19 mouse cellular contexts compared by ENCODE assay signal in the genomic region with DNA sequence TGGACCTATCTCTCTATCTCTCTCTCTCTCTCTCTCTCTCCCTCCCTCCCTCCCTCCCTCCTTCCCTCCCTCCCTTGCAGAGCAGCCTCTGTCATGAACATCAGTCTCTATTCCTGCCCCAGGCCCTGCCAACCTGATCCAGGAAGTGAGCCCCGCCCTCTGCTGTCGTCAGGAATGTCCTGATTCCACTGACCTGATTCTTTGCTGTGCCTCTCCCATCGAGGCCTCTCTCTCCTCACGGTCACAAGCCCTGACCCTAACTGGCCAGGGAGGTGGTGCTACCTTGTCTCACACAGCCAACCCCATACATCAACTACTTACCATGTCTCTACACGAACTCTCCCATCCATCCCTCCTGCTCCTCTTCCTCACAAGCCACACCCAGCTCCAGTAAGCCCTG. TPM values are rescaled to one million over a fixed set of nuclear protein-coding genes. Genes with fewer than 3 reads are reported as not detected.
DNase-seq lines count a peak whose midpoint lies in the region; ATAC-seq and TF ChIP-seq lines count a peak whose summit lies in the region.
"Had no signal": no experiment of that assay in that cellular context is flagged by ENCODE, and none has a peak within 500 bp of the region (broad histone marks: within the 10 kb centered on the region; RNA-seq: fewer than 3 reads in every experiment).

No protein-coding gene starts in this region.

- H3K27me3 ChIP-seq in intestine, postnatal 0 days (replicated peaks; ENCODE audit: control insufficient read depth, insufficient read depth, low read length) = no peaks in the 10 kb centered on the region
- H3K27me3 ChIP-seq: CH12.LX; kidney, embryonic 15.5 days; midbrain, embryonic 12.5 days had no signal

- no peak overlapping the region for H3K4me3 ChIP-seq in intestine, postnatal 0 days (ENCODE audit: low read depth, low read length)
- H3K4me3 ChIP-seq: kidney, embryonic 15.5 days; midbrain, embryonic 12.5 days had no signal

- peak overlapping the region; percentile 9; the same call in 1 of the 2 replicates for H3K4me2 ChIP-seq in intestine, postnatal 0 days (replicated peaks; ENCODE audit: low read depth)
- H3K4me2 ChIP-seq: hindbrain, embryonic 14.5 days; kidney, embryonic 15.5 days; midbrain, embryonic 12.5 days had no signal

- peak; percentile 58 for ATAC-seq in intestine, postnatal 0 days
- ATAC-seq: forebrain, embryonic 16.5 days had no signal

- WGBS in intestine, postnatal 0 days = 45% methylated on average over 5 of the region's 5 CpGs

- H3K9me3 ChIP-seq in intestine, postnatal 0 days (ENCODE audit: control insufficient read depth) = no peaks in the 10 kb centered on the region
- H3K9me3 ChIP-seq: kidney, embryonic 15.5 days; midbrain, embryonic 12.5 days had no signal

- TF ChIP-seq CTCF in intestine, postnatal 0 days (IDR thresholded peaks at IDR 0.05; ENCODE audit: low read depth) = no peak

- intact Hi-C loops in heart, postnatal 25 days (cut with DNase I) = no loop called here
- intact Hi-C loops in left cerebral cortex, postnatal 14 days (cut with DNase I) = no loop called here

- no peak overlapping the region for H3K9ac ChIP-seq in intestine, postnatal 0 days (ENCODE audit: low read depth, low read length)
- H3K9ac ChIP-seq: hindbrain, embryonic 14.5 days; kidney, embryonic 15.5 days; midbrain, embryonic 12.5 days had no signal

- no peaks in the 10 kb centered on the region for H3K36me3 ChIP-seq in intestine, postnatal 0 days (ENCODE audit: control insufficient read depth, insufficient read depth)
- H3K36me3 ChIP-seq: kidney, embryonic 15.5 days; midbrain, embryonic 12.5 days had no signal

- DNase-seq in heart, adult 11 months = peak; percentile 94
- DNase-seq in heart, postnatal 25 days (ENCODE audit: low spot score) = no peak
- peak; percentile 40 to 58 for DNase-seq in lung, adult 18-20 months
- DNase-seq in lung, postnatal 14 days = no peak
- peak; percentile 57 for DNase-seq in 3T3-L1 (ENCODE audit: low read depth, low spot score)
- no peak for DNase-seq in left cerebral cortex, postnatal 14 days (ENCODE audit: low spot score in 2 of 2)
- DNase-seq: adrenal gland, postnatal 25 days; cerebellum, adult 11-12 months; cerebellum, postnatal 14 days; heart, postnatal 14 days; retina, postnatal 1 day; thymus, postnatal 14 days had no signal

- peaks cover 7% of the 10 kb centered on the region; the same call in 1 of the 2 replicates for H3K4me1 ChIP-seq in intestine, postnatal 0 days (replicated peaks; ENCODE audit: control insufficient read depth, insufficient read depth, low read length)
- H3K4me1 ChIP-seq: midbrain, embryonic 12.5 days had no signal

- H3K27ac ChIP-seq in intestine, postnatal 0 days (ENCODE audit: low read depth, low read length) = peak overlapping the region; percentile 46; the same call in 1 of the 2 replicates
- H3K27ac ChIP-seq: hindbrain, embryonic 14.5 days; kidney, embryonic 15.5 days; macrophage; midbrain, embryonic 12.5 days had no signal

RNA-seq across cellular contexts. Expression of a gene that starts 33.3 kb away (rescaled TPM):
- total RNA-seq in heart, postnatal 25 days (2021) = 10 to 100 TPM; 45.5 to 46.7 TPM
- 17.1 and 19.3 TPM in 2 replicates for polyA plus RNA-seq in intestine, postnatal 0 days (2015; fragmentation: Nextera tagmentation; extraction: Ambion mirVana)
- total RNA-seq in left cerebral cortex, postnatal 14 days (2021) = 100 to 1,000 TPM in 1 of 2 experiments, 10 to 100 TPM in 1; 98.0 to 102 TPM

Comparison
In these comparisons a context has a peak if more than half of its experiments do, and no peak if none do; other contexts are left out.
1. DNase-seq: peak in heart, adult 11 months (single experiment), lung, adult 18-20 months (2 of 2) and 3T3-L1 (single experiment); none in heart, postnatal 25 days (single experiment), lung, postnatal 14 days (single experiment) and left cerebral cortex, postnatal 14 days (0 of 2).